Mouse (Mus musculus) limb, embryonic 11.5 days (tissue): ENCODE measurements around the gene Ctnnb1. TPM values are rescaled to one million over a fixed set of nuclear protein-coding genes. Genes with fewer than 3 reads are reported as not detected.

ENCODE experiments used
- ATAC-seq: fragments of 200-750 bp; cut with Nextera tagmentation; 2 replicates; pipeline ENCODE4 v1.8.0; 2017; ENCODE audit warnings: low read depth; ENCODE audit not compliant: insufficient number of reproducible peaks, low FRiP score, low TSS enrichment
- DNase-seq: peaks from one replicate; pipeline ENCODE4 v3.0.0-alpha.2; 2015; ENCODE audit warnings: low spot score
- H3K27ac ChIP-seq: fragments of 300-500 bp; sonication (generic); replicated peaks from 2 replicates; pipeline ENCODE4 v1.5.1; 2014; ENCODE audit warnings: low read depth, mild to moderate bottlenecking, low read length
- H3K27me3 ChIP-seq: fragments of 300-500 bp; sonication (generic); 2 replicates; pipeline ENCODE4 v1.6.1; 2014; ENCODE audit warnings: mild to moderate bottlenecking, low read length, mixed read lengths; ENCODE audit not compliant: control insufficient read depth, insufficient read depth
- H3K36me3 ChIP-seq: fragments of 300-500 bp; sonication (generic); 2 replicates; pipeline ENCODE4 v1.6.1; 2014; ENCODE audit warnings: mild to moderate bottlenecking, low read length, moderate library complexity, mixed read lengths; ENCODE audit not compliant: control insufficient read depth, insufficient read depth
- H3K4me1 ChIP-seq: fragments of 300-500 bp; sonication (generic); 2 replicates; pipeline ENCODE4 v1.6.1; 2014; ENCODE audit warnings: low read length, mixed read lengths; ENCODE audit not compliant: control insufficient read depth, insufficient read depth
- H3K4me2 ChIP-seq: fragments of 300-500 bp; sonication (generic); 2 replicates; pipeline ENCODE4 v1.6.1; 2014; ENCODE audit warnings: low read depth, mild to moderate bottlenecking, moderate library complexity; ENCODE audit not compliant: severe bottlenecking
- H3K4me3 ChIP-seq: fragments of 300-500 bp; sonication (generic); 2 replicates; pipeline ENCODE4 v1.5.1; 2014; ENCODE audit warnings: low read depth, low read length
- H3K9ac ChIP-seq: fragments of 300-500 bp; sonication (generic); 2 replicates; pipeline ENCODE4 v1.6.1; 2014; ENCODE audit warnings: mild to moderate bottlenecking, low read length
- H3K9me3 ChIP-seq: fragments of 300-500 bp; sonication (generic); 2 replicates; pipeline ENCODE4 v1.6.1; 2016; ENCODE audit warnings: low read length; ENCODE audit not compliant: control insufficient read depth
- WGBS: fragments of 180-500 bp; shearing (Covaris S2); extraction: QIAGEN DNeasy Blood & Tissue Kit; methylation state at CpG from one replicate; pipeline ENCODE4 v1.1.7; 2014; 5-methylcytosine and 5-hydroxymethylcytosine counted together
- polyA plus RNA-seq: library from polyadenylated mRNA; unstranded; fragments of >200 nt; fragmentation: Nextera tagmentation; extraction: Ambion mirVana; gene quantifications from 2 replicates; pipeline ENCODE4 v1.2.1, GENCODE M21; 2014

Gene Ctnnb1
- polyA plus RNA-seq, 1 experiment from 2014 or later = 836 TPM

DNA sequence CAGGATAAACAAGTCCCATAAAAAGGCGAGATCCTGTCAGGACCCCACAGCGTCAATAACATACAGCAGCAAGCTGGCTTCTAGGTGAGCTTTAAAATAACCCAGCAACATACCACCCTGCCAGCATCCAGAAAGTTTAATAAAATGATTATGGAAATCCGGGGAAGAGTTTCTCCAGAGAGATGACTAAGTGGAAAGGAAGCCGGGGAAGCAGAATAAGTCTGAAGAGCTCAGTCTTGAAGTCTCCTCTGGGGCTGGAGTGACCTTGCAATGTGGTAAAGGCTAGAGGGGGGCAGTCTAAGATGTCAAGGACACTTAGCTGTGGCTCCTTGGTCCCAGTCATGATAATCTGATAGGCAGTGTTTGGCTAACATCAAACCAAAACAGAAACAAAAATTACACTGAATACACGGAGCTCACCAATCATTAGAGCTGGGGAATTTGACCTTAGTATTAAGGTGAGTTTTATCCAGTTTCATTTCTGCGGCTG is 44.1 kb downstream of the Ctnnb1 start:
- H3K9me3 ChIP-seq = no peaks in the 10 kb centered on the region
- no peak overlapping the region for H3K9ac ChIP-seq
- no peak overlapping the region for H3K4me2 ChIP-seq
- H3K27me3 ChIP-seq = no peaks in the 10 kb centered on the region
- no peak overlapping the region for H3K27ac ChIP-seq
- 67% methylated on average over 6 of the region's 6 CpGs for WGBS
- H3K4me1 ChIP-seq = 0 out of 2 replicates have a peak, but pooled peaks cover 3% of the 10 kb centered on the region
- H3K4me3 ChIP-seq = no peak overlapping the region
- DNase-seq = no peak
- peaks cover 3% of the 10 kb centered on the region; the same call in 1 of the 2 replicates for H3K36me3 ChIP-seq
- ATAC-seq = no peak

DNA sequence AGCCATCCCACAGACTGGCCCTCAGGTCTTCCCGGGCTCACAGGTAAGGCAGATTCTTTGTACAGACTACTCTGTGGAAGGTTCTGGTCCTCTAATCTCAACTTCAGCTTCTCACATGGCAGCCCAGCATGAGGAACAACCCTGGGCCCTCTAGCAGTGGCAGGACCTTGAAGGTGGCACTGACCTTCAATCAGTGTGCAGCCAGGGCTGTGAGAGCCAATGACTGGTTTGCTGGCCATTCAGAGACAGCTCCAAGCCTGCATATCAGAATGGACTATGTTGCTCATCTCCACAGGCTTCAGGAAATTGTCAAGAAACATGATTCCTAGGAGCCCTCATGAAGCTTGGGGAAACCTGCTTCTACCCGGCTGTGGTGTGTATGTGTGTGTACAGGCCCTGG is 45.2 kb downstream of the Ctnnb1 start:
- no peak overlapping the region for H3K4me3 ChIP-seq
- no peaks in the 10 kb centered on the region for H3K27me3 ChIP-seq
- H3K36me3 ChIP-seq = no peaks in the 10 kb centered on the region; the same call in 1 of the 2 replicates
- 88% methylated on average over 2 of the region's 2 CpGs for WGBS
- ATAC-seq (no peak), DNase-seq (no peak)
- H3K9me3 ChIP-seq = no peaks in the 10 kb centered on the region
- H3K4me1 ChIP-seq = 0 out of 2 replicates have a peak, but pooled peaks cover 3% of the 10 kb centered on the region
- no peak overlapping the region for H3K27ac ChIP-seq
- no peak overlapping the region for H3K4me2 ChIP-seq
- H3K9ac ChIP-seq = no peak overlapping the region

- Histone ChIP-seq H3K27ac (no peak overlapping the region), H3K4me2 (no peak overlapping the region), H3K4me3 (no peak overlapping the region), H3K9me3 (no peaks in the 10 kb centered on the region), H3K4me1 (0 out of 2 replicates have a peak, but pooled peaks cover 3% of the 10 kb centered on the region), H3K27me3 (no peaks in the 10 kb centered on the region), H3K9ac (no peak overlapping the region), H3K36me3 (no peaks in the 10 kb centered on the region)
- DNase-seq (no peak), ATAC-seq (no peak)
- 77% methylated on average over 5 of the region's 5 CpGs for WGBS
Observed at GRCm38 (mm10) chr9:120976158-120976557, 47.1 kb downstream of the Ctnnb1 start.

DNA sequence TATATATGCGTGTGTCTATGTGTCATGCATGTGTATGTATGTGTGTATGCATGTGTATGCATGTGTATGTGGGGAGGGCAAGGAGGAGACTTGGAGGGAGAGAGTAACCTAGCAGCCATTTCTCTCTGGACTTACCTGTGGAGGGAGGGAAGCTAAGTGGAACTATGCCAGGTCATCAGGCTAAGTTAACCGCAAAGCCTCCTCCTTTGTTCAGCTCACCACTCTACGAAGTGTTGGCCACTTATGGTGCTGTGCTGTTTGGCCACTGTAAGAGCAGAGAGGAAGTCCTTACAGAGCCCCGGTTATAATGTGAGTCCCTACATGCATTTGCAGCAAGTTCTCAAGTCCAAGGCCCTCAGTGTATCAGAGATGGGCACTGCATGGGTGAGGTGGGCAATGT is 47.8 kb downstream of the Ctnnb1 start:
- Histone ChIP-seq H3K9ac (no peak overlapping the region), H3K27me3 (no peaks in the 10 kb centered on the region), H3K4me1 (0 out of 2 replicates have a peak, but pooled peaks cover 3% of the 10 kb centered on the region), H3K4me3 (no peak overlapping the region), H3K4me2 (no peak overlapping the region), H3K36me3 (no peaks in the 10 kb centered on the region), H3K9me3 (no peaks in the 10 kb centered on the region), H3K27ac (no peak overlapping the region)
- ATAC-seq (no peak), DNase-seq (no peak)
- WGBS = 93% methylated on average over 4 of the region's 4 CpGs

DNA sequence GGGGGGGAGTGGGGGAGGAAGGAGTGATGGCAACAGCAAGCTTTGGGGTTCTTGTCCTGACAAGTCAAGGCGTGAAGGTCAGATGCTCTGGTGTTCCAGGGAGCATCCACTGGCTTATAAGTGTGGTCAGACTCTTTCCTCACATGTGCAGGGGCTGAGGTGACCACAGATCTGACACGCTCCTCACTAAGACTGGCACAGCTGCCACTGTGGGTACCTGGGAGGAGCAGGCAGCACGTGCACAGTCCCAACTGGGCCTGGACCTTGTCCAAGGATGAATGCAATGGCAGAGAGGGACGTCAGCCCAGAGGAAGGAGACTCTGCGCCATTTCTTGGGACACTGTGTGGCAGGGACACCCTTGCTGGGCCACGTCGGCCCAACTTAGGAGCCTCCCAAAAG is 52.8 kb downstream of the Ctnnb1 start:
- H3K27ac ChIP-seq = no peak overlapping the region
- no peak overlapping the region for H3K4me2 ChIP-seq
- no peak for ATAC-seq
- H3K4me1 ChIP-seq = no peaks in the 10 kb centered on the region
- no peaks in the 10 kb centered on the region for H3K9me3 ChIP-seq
- DNase-seq = no peak
- H3K36me3 ChIP-seq = no peaks in the 10 kb centered on the region
- no peak overlapping the region for H3K9ac ChIP-seq
- WGBS = 84% methylated on average over 7 of the region's 7 CpGs
- H3K27me3 ChIP-seq = no peaks in the 10 kb centered on the region
- no peak overlapping the region for H3K4me3 ChIP-seq

- ATAC-seq (no peak), DNase-seq (no peak)
- H3K4me2 ChIP-seq = no peak overlapping the region
- no peaks in the 10 kb centered on the region for H3K36me3 ChIP-seq
- H3K4me3 ChIP-seq = no peak overlapping the region
- no peak overlapping the region for H3K9ac ChIP-seq
- no peaks in the 10 kb centered on the region for H3K27me3 ChIP-seq
- WGBS = 90% methylated on average over 8 of the region's 8 CpGs
- no peaks in the 10 kb centered on the region for H3K9me3 ChIP-seq
- no peak overlapping the region for H3K27ac ChIP-seq
- no peaks in the 10 kb centered on the region for H3K4me1 ChIP-seq
Observed at GRCm38 (mm10) chr9:120983849-120984248, 54.8 kb downstream of the Ctnnb1 start.

- DNase-seq (no peak), ATAC-seq (no peak)
- no peaks in the 10 kb centered on the region for H3K36me3 ChIP-seq
- H3K4me3 ChIP-seq = no peak overlapping the region
- 85% methylated on average over 5 of the region's 5 CpGs for WGBS
- no peak overlapping the region for H3K4me2 ChIP-seq
- no peaks in the 10 kb centered on the region for H3K9me3 ChIP-seq
- H3K4me1 ChIP-seq = no peaks in the 10 kb centered on the region
- no peaks in the 10 kb centered on the region for H3K27me3 ChIP-seq
- no peak overlapping the region for H3K9ac ChIP-seq
- no peak overlapping the region for H3K27ac ChIP-seq
Observed at GRCm38 (mm10) chr9:120984509-120984908, 55.5 kb downstream of the Ctnnb1 start.

DNA sequence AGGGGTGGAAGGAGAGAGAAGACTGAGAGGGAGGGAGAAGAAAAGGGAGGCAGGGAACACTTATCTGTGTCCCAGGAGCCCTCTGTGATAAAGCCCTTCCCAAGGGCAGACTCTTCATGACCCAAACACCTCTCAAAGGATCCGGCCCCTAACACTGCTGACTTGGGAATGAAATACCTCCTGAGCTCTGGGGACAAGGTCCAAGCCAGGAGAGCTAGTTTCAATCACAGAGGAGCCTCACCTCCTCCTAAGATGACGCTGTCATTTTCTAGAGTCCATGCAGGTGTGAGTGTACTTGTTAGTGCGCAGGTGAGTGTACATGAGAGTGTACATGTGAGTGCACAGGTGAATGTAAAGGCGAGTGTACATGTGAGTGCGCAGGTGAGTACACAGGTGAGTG is 56.0 kb downstream of the Ctnnb1 start:
- Histone ChIP-seq H3K27me3 (no peaks in the 10 kb centered on the region), H3K9ac (no peak overlapping the region), H3K4me1 (no peaks in the 10 kb centered on the region), H3K9me3 (no peaks in the 10 kb centered on the region), H3K4me2 (no peak overlapping the region), H3K36me3 (no peaks in the 10 kb centered on the region), H3K4me3 (no peak overlapping the region), H3K27ac (no peak overlapping the region)
- DNase-seq (no peak), ATAC-seq (no peak)
- WGBS = 87% methylated on average over 5 of the region's 5 CpGs

DNA sequence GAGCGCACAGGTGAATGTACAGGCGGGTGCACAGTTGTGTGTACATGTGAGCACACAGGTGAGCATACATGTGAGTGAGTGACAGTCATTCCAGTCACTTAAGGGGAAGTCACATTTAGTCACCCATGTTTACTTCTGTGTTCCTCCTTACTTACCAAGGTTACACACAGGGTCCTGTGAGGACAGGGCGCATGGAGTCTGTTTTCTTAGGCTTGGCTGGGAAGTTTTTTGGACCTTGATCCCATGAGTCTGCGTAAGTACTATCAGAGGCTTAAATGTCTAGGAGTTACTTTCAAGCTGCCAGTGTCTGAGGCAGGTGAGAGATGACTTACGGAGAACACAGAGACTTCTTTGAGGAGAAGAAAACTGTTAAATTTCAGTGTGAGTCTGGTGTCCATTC is 56.5 kb downstream of the Ctnnb1 start:
- DNase-seq (no peak), ATAC-seq (no peak)
- Histone ChIP-seq H3K27me3 (no peaks in the 10 kb centered on the region), H3K4me3 (no peak overlapping the region), H3K27ac (no peak overlapping the region), H3K9me3 (no peaks in the 10 kb centered on the region), H3K4me2 (no peak overlapping the region), H3K4me1 (no peaks in the 10 kb centered on the region), H3K9ac (no peak overlapping the region), H3K36me3 (no peaks in the 10 kb centered on the region)
- WGBS = 94% methylated on average over 5 of the region's 5 CpGs
